Mouse (Mus musculus): ENCODE results near the gene Vmn1r21. TPM values are rescaled to one million over a fixed set of nuclear protein-coding genes. Genes with fewer than 3 reads are reported as not detected.

Vmn1r21 gene
- not detected for total RNA-seq (2023)

DNA sequence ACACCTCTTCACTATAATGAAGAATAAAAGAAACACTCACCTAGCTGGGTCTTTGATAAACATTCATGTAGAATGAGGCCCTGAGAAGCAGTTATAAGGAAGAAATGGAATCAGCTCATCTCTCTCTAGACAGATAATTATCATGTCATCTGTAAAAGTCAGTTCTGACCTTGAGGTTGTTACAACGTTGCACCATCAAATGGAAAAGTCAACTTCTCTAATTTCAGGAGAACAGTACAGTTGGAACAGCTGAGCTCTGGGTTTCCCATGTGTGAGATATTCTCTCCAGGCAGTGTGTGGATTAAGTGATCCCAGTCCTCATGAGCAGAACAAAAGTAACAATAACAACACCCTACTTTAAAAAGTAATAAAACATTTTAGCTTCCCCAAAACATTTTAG, at the start of gene Vmn1r21:
Vmn1r21 (minus strand) TSS at position 58 of the 400 bp plus-strand sequence.

DNA sequence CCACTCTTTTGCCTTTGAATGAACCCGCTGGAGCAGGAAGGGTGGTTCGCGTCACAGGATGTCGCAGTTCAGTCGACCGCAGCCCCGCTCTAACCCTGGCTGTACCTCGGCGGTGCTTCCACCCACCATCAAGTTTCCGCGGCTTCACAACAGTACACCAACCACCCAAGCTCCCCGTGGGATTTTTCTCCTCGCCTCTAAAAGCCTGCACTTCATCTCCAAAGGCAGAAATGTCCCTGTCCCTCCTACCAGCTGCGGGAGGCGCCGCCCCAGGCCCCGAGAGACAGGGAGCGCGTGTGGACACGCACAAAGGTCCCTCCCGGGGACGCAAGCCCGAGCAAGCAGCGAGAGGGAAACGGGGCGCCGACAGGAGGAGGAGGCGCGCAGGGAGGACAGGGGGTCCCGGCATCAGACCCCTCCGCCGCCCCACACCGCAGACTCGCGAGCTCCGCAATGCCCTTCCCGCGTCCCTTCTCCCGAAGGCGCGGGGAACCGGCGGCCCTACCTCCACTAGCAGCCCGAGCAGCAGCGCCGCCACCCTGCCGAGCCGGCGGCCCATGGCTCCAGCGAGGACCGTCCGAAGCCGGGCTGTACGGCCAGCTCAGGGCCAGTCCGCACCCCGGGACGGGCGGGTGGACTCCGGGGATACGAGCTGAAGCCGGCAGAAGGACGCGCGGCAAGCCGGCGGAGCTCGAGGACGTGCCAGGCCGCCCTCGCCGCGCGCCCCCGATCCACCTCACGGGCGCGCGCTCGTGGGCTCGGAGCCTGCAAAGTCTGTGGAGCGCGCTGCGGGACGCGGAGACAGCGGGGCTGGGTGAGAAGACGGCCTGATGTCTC, 25.5 kb downstream of the Vmn1r21 start, which contains the start of gene Vopp1:
Vopp1 (minus strand) TSS at position 738 of the 837 bp plus-strand sequence.

Other genes starting within 250 kb of the Vmn1r21 start
- gene Pyurf, start 158.3 kb downstream of the Vmn1r21 start, total RNA-seq (2023) = 3.4 TPM
- 4.5 TPM for gene Lancl2, start 147.8 kb downstream of the Vmn1r21 start, total RNA-seq (2023)
- 48.1 TPM for gene Vopp1, start 25.2 kb downstream of the Vmn1r21 start, total RNA-seq (2023)
- not detected for gene Vmn1r22, start 57.7 kb upstream of the Vmn1r21 start, total RNA-seq (2023)
- not detected for gene Vmn1r23, start 76.5 kb upstream of the Vmn1r21 start, total RNA-seq (2023)
- gene Vmn1r24, start 111.2 kb upstream of the Vmn1r21 start, total RNA-seq (2023) = not detected
- not detected for gene Vmn1r25, start 130.5 kb upstream of the Vmn1r21 start, total RNA-seq (2023)
- not detected for gene Vmn1r26, start 164.8 kb upstream of the Vmn1r21 start, total RNA-seq (2023)

Data from CD8-positive naive resting alpha-beta T cell, adult 57 days (primary cell).